Comparison of ENCODE assay signal across 12 mouse cellular contexts in the genomic region with DNA sequence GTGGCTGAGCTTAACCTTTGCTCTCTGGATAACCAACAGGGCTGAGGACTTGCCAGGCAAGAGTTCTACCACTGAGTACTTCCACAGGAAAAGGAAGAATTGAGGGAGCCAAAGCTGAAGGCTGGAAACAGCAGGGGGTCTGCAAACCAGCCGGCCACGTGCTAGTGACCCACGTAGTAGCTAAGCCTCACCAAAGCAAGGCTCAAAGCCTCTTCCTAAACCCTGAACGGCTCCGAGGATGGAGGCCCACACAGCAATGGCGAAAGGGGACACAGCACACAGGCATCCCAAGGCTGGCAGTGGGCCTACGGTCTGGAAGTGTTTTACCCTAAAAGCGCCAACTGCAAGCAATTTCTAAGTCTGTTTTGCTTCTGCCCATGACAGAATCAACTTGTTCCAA. TPM values are rescaled to one million over a fixed set of nuclear protein-coding genes. Genes with fewer than 3 reads are reported as not detected.
DNase-seq lines count a peak whose midpoint lies in the region; ATAC-seq and TF ChIP-seq lines count a peak whose summit lies in the region.
"Had no signal": no experiment of that assay in that cellular context is flagged by ENCODE, and none has a peak within 500 bp of the region (broad histone marks: within the 10 kb centered on the region; RNA-seq: fewer than 3 reads in every experiment).

No protein-coding gene starts in this region.

- no peaks in the 10 kb centered on the region for H3K9me3 ChIP-seq in intestine, embryonic 15.5 days
- 0 out of 2 replicates have a peak, but pooled peaks cover 4% of the 10 kb centered on the region for H3K9me3 ChIP-seq in intestine, postnatal 0 days (ENCODE audit: control insufficient read depth)
- H3K9me3 ChIP-seq in embryonic facial prominence, embryonic 12.5 days = no peaks in the 10 kb centered on the region
- peaks cover 4% of the 10 kb centered on the region for H3K9me3 ChIP-seq in hindbrain, embryonic 12.5 days (replicated peaks)
- H3K9me3 ChIP-seq in heart, embryonic 12.5 days (replicated peaks) = peaks cover 4% of the 10 kb centered on the region; the same call in 1 of the 2 replicates
- peaks cover 4% of the 10 kb centered on the region; the same call in 1 of the 2 replicates for H3K9me3 ChIP-seq in hindbrain, embryonic 13.5 days

- 71% methylated on average over 8 of the region's 8 CpGs for WGBS in intestine, embryonic 15.5 days
- WGBS in intestine, postnatal 0 days = 69% methylated on average over 8 of the region's 8 CpGs
- 36% methylated on average over 8 of the region's 8 CpGs for WGBS in embryonic facial prominence, embryonic 12.5 days
- 57% methylated on average over 8 of the region's 8 CpGs for WGBS in hindbrain, embryonic 12.5 days
- 60% methylated on average over 8 of the region's 8 CpGs for WGBS in heart, embryonic 12.5 days
- WGBS in hindbrain, embryonic 13.5 days = 58% methylated on average over 8 of the region's 8 CpGs

- no peak for TF ChIP-seq CTCF in intestine, postnatal 0 days (IDR thresholded peaks at IDR 0.05; ENCODE audit: low read depth)

- H3K4me3 ChIP-seq in intestine, embryonic 15.5 days (replicated peaks) = no peak overlapping the region
- no peak overlapping the region for H3K4me3 ChIP-seq in intestine, postnatal 0 days (ENCODE audit: low read depth, low read length)
- no peak overlapping the region for H3K4me3 ChIP-seq in embryonic facial prominence, embryonic 12.5 days
- H3K4me3 ChIP-seq in hindbrain, embryonic 12.5 days = no peak overlapping the region
- no peak overlapping the region for H3K4me3 ChIP-seq in heart, embryonic 12.5 days
- H3K4me3 ChIP-seq in hindbrain, embryonic 13.5 days = no peak overlapping the region

- H3K27ac ChIP-seq in intestine, embryonic 15.5 days = 0 out of 2 replicates have a peak overlapping the region, but pooled peaks have one; percentile 19
- no peak overlapping the region for H3K27ac ChIP-seq in intestine, postnatal 0 days (ENCODE audit: low read depth, low read length)
- peak overlapping the region; percentile 76 for H3K27ac ChIP-seq in embryonic facial prominence, embryonic 12.5 days
- H3K27ac ChIP-seq in hindbrain, embryonic 12.5 days = no peak overlapping the region
- no peak overlapping the region; the same call in 1 of the 2 replicates for H3K27ac ChIP-seq in heart, embryonic 12.5 days (ENCODE audit: poor library complexity, severe bottlenecking)
- H3K27ac ChIP-seq in hindbrain, embryonic 13.5 days = no peak overlapping the region

- H3K9ac ChIP-seq in intestine, embryonic 15.5 days = no peak overlapping the region
- H3K9ac ChIP-seq in intestine, postnatal 0 days (ENCODE audit: low read depth, low read length) = no peak overlapping the region
- no peak overlapping the region for H3K9ac ChIP-seq in embryonic facial prominence, embryonic 12.5 days
- H3K9ac ChIP-seq in hindbrain, embryonic 12.5 days = no peak overlapping the region
- H3K9ac ChIP-seq in heart, embryonic 12.5 days = no peak overlapping the region
- H3K9ac ChIP-seq in hindbrain, embryonic 13.5 days = no peak overlapping the region

- peak; percentile 14 for DNase-seq in right cerebral cortex, postnatal 14 days
- DNase-seq in right cerebral cortex, adult 2 months (ENCODE audit: low spot score in 2 of 2) = no peak
- DNase-seq: adrenal gland, postnatal 10 days; midbrain, embryonic 14.5 days; spleen, adult 18-20 months; thymus, postnatal 25 days had no signal

- H3K4me2 ChIP-seq in intestine, embryonic 15.5 days (replicated peaks) = no peak overlapping the region
- H3K4me2 ChIP-seq in intestine, postnatal 0 days (replicated peaks; ENCODE audit: low read depth) = no peak overlapping the region
- no peak overlapping the region for H3K4me2 ChIP-seq in embryonic facial prominence, embryonic 12.5 days (replicated peaks)
- no peak overlapping the region for H3K4me2 ChIP-seq in hindbrain, embryonic 12.5 days (replicated peaks)
- H3K4me2 ChIP-seq in heart, embryonic 12.5 days = no peak overlapping the region
- no peak overlapping the region for H3K4me2 ChIP-seq in hindbrain, embryonic 13.5 days

- H3K27me3 ChIP-seq in intestine, embryonic 15.5 days (replicated peaks) = no peaks in the 10 kb centered on the region
- no peaks in the 10 kb centered on the region for H3K27me3 ChIP-seq in intestine, postnatal 0 days (replicated peaks; ENCODE audit: control insufficient read depth, insufficient read depth, low read length)
- no peaks in the 10 kb centered on the region for H3K27me3 ChIP-seq in embryonic facial prominence, embryonic 12.5 days
- no peaks in the 10 kb centered on the region for H3K27me3 ChIP-seq in hindbrain, embryonic 12.5 days
- H3K27me3 ChIP-seq in heart, embryonic 12.5 days (replicated peaks) = no peaks in the 10 kb centered on the region
- no peaks in the 10 kb centered on the region for H3K27me3 ChIP-seq in hindbrain, embryonic 13.5 days

- H3K4me1 ChIP-seq in intestine, embryonic 15.5 days (replicated peaks) = 0 out of 2 replicates have a peak, but pooled peaks cover 6% of the 10 kb centered on the region
- H3K4me1 ChIP-seq in intestine, postnatal 0 days (replicated peaks; ENCODE audit: control insufficient read depth, insufficient read depth, low read length) = no peaks in the 10 kb centered on the region
- H3K4me1 ChIP-seq in embryonic facial prominence, embryonic 12.5 days = no peaks in the 10 kb centered on the region
- peaks cover 3% of the 10 kb centered on the region; the same call in 1 of the 2 replicates for H3K4me1 ChIP-seq in hindbrain, embryonic 12.5 days
- H3K4me1 ChIP-seq in heart, embryonic 12.5 days (replicated peaks) = peaks cover 11% of the 10 kb centered on the region
- H3K4me1 ChIP-seq in hindbrain, embryonic 13.5 days (replicated peaks) = peaks cover 5% of the 10 kb centered on the region

- no peak for ATAC-seq in intestine, embryonic 15.5 days
- ATAC-seq in intestine, postnatal 0 days = no peak
- 0 out of 2 replicates have a peak, but pooled peaks have one; percentile 41 for ATAC-seq in embryonic facial prominence, embryonic 12.5 days (ENCODE audit: insufficient number of reproducible peaks, insufficient read depth, low FRiP score, low TSS enrichment)
- no peak for ATAC-seq in hindbrain, embryonic 12.5 days (ENCODE audit: low FRiP score)
- no peak for ATAC-seq in heart, embryonic 12.5 days (ENCODE audit: insufficient number of reproducible peaks, low FRiP score)
- no peak for ATAC-seq in hindbrain, embryonic 13.5 days (ENCODE audit: low FRiP score)

- H3K36me3 ChIP-seq in intestine, embryonic 15.5 days = no peaks in the 10 kb centered on the region
- no peaks in the 10 kb centered on the region for H3K36me3 ChIP-seq in intestine, postnatal 0 days (ENCODE audit: control insufficient read depth, insufficient read depth)
- peaks cover 4% of the 10 kb centered on the region; the same call in 1 of the 2 replicates for H3K36me3 ChIP-seq in embryonic facial prominence, embryonic 12.5 days
- peaks cover 21% of the 10 kb centered on the region for H3K36me3 ChIP-seq in hindbrain, embryonic 12.5 days
- peaks cover 3% of the 10 kb centered on the region; the same call in 1 of the 2 replicates for H3K36me3 ChIP-seq in heart, embryonic 12.5 days
- peaks cover 17% of the 10 kb centered on the region for H3K36me3 ChIP-seq in hindbrain, embryonic 13.5 days

RNA-seq across cellular contexts. Expression of a gene that starts 23.1 kb away (rescaled TPM):
- 6.3 and 6.8 TPM in 2 replicates for polyA plus RNA-seq in intestine, embryonic 15.5 days (2015; fragmentation: Nextera tagmentation; extraction: Ambion mirVana)
- polyA plus RNA-seq in intestine, postnatal 0 days (2015; fragmentation: Nextera tagmentation; extraction: Ambion mirVana) = 2.3 and 3.3 TPM in 2 replicates
- polyA plus RNA-seq in embryonic facial prominence, embryonic 12.5 days (2016; fragmentation: Nextera tagmentation; extraction: Ambion mirVana) = 22.2 TPM in 2 replicates
- 74.8 and 88.3 TPM in 2 replicates for polyA plus RNA-seq in hindbrain, embryonic 12.5 days (2016; fragmentation: Nextera tagmentation; extraction: Ambion mirVana)
- 5.1 and 5.9 TPM in 2 replicates for polyA plus RNA-seq in heart, embryonic 12.5 days (2016; fragmentation: Nextera tagmentation; extraction: Ambion mirVana)
- polyA plus RNA-seq in hindbrain, embryonic 13.5 days (2015; fragmentation: Nextera tagmentation; extraction: Ambion mirVana) = 82.5 and 82.9 TPM in 2 replicates

Comparison
In these comparisons a context has a peak if more than half of its experiments do, and no peak if none do; other contexts are left out.
1. H3K27ac ChIP-seq: peak in intestine, embryonic 15.5 days (single experiment) and embryonic facial prominence, embryonic 12.5 days (single experiment); none in intestine, postnatal 0 days (single experiment), hindbrain, embryonic 12.5 days (single experiment), heart, embryonic 12.5 days (single experiment) and hindbrain, embryonic 13.5 days (single experiment).